Mouse (Mus musculus) cerebellum, adult (tissue): ENCODE data around the gene Dcdc2a.

Experiments
- ATAC-seq: cut with Nextera tagmentation; 2 replicates; pipeline ENCODE4 v1.9.2; 2017; ENCODE audit warnings: mild to moderate bottlenecking, moderate library complexity, mixed read lengths; ENCODE audit not compliant: insufficient number of reproducible peaks, low FRiP score, low TSS enrichment

The Dcdc2a gene

DNA sequence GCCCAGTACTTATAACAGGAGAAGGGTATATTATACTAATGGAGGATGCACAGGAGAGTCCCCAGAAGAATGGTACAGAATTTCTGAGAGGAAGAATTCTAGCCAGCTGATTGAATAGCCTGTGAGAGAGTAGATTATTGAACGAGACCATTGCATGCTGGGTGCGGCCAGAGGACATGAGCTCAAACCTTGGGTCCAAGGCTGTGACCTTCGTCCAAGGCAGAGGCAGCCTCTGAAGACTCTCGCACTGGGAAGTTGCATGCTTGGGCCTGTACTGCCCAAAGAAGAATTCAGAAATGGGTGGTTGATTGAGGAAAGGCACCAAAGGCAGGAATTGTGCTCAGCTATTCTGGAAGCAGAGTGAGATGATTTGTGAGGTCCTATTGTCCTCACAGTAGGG, 38.0 kb downstream of the Dcdc2a start:
- no peak for ATAC-seq

GRCm38 (mm10) chr13:25094381-25094780, 38.6 kb downstream of the Dcdc2a start:
- no peak for ATAC-seq

DNA sequence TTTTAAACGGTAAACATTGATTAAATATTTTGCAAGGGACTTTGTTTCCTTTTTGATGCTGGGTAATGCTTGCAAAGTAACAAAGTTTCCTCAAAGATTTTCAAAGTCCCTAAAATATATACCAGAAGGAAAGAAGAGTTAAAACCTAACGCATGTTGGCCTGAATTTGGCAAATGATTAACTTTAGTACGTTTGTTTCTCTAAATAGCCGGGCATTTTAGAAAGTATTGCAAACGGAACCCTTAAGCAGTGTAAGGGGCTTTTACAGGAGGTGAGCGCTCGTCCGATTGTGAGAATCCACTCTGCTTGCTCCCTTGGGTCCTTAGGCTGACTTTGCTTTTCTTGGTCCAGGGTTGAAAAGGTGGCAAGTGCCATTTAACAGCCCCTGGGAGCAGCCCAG, 41.5 kb downstream of the Dcdc2a start:
- no peak for ATAC-seq

- no peak for ATAC-seq
These were observed 42.8 kb downstream of the Dcdc2a start for GRCm38 (mm10) chr13:25098578-25098977.

DNA sequence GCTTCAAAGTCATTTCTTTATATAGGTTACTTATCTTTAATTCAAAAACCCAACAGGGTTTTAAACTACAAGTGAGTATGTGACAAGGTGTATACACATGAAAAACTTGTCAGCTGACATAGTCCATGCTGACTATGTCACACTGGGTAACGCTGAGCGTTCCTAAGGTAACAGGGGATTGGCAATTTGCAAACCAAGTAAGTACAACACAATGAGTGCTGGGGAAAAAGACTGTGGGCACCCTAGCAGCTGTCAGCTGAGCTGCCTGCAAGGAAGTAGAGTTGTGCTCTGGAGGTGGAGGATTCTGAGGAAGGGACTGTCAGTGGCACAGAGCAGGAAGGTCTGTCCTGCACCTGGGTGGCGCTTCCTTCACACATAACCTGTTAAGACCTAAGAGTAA, 43.7 kb downstream of the Dcdc2a start:
- no peak for ATAC-seq

DNA sequence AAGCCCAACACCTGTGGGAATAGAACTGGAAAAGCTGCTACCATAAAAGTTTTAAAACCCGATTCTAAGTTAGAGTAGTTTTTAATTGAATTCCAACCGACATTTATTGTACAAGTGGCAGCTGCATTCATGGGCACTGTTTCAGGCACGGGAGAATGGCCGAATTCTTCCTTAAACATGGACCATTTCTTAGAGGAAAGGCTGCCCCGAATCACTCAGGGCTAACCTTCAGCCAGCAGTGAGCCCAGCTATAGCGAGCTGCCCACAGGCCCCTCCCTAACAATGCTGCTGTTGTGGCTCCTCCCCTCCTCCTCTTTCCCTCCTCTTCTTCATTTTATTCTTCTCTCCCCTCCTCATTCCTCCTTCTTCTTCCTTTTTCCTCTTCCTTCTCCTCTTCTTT, 44.8 kb downstream of the Dcdc2a start:
- ATAC-seq: no peak

DNA sequence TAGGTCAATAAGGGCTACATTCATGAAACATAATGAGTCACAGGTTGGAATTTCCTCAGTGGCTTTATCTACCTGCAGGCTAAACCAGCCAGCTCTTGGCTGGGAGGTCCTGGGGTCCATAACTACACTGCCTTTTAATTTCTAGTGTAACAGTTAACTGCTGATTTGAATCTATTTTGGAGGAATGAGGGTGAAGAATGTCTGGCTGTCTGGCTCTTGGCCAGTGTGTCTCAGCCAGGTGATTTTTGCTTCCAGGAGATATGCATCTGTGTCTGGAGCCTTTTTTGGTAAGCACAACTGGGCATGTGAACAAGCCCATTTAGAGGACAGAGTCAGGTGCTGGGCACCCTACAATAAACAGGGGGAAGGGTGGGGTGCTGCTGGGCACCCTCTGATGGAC, 49.9 kb downstream of the Dcdc2a start:
- ATAC-seq: no peak

- no peak for ATAC-seq
These were observed 50.9 kb downstream of the Dcdc2a start for GRCm38 (mm10) chr13:25106740-25107139.

DNA sequence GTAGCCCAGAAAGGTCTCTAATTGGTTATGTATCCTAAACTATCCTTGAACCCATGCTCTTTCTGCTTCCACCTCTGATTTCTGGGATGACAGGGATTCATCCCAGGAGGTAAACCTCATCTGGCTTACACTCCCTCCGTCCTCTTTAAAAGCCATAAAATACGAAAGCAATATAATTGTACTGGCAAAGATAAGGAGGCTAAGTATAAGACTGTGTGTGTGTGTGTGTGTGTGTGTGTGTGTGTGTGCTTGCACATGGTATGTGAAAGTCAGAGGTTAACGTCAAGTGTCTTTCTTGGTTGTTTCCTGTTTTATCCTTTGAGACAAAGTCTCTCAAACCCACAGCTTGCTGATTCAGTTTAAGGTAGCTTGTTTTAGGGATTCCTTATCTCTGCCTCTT, 52.5 kb downstream of the Dcdc2a start:
- no peak for ATAC-seq

GRCm38 (mm10) chr13:25110592-25111095, 54.8 kb downstream of the Dcdc2a start:
- no peak for ATAC-seq

DNA sequence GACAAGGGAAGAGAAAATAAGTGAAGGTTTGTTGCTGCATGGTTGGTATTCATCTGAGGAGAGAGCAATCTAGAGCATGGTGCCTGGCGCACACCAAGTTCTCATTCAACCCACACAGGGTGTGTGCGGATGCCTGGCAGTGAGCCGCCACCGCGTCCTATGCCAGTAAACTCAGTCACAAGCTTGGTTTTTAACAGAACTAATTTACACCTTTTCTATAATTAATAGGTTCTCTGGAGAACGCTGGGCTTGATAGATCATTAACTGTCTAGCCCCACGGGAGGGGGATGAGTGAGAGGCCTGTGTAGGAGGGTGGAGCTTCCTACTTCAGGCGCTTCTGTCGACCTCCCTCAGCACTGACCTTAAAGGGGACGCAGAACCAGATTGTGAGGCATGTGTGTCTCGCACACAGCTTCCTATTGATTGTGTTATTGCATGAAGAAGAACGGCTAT, 59.7 kb downstream of the Dcdc2a start:
- peak; percentile 64; the same call in 1 of the 2 replicates for ATAC-seq

DNA sequence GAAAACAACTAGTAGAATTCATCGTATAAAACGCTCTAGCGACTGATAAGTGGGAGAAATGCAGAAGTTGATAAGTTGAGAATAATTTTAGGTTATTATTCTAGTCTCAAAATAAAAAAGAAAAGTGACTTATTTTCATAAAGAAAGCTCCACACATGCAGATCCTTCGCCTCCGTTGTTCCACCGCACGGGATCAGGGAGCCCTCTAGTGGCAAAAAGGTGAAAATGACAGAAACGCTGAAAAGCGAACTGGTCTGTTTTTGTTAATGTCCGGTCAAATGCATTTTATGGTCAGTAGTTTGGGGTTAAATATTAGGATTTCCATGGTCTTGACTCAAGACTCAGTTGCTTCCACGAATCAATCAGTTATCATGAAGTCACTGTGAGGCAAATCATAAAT, 60.2 kb downstream of the Dcdc2a start:
- 0 out of 2 replicates have a peak, but pooled peaks have one; percentile 36 for ATAC-seq

- ATAC-seq: no peak
These were observed 67.0 kb downstream of the Dcdc2a start for GRCm38 (mm10) chr13:25122740-25123335.

DNA sequence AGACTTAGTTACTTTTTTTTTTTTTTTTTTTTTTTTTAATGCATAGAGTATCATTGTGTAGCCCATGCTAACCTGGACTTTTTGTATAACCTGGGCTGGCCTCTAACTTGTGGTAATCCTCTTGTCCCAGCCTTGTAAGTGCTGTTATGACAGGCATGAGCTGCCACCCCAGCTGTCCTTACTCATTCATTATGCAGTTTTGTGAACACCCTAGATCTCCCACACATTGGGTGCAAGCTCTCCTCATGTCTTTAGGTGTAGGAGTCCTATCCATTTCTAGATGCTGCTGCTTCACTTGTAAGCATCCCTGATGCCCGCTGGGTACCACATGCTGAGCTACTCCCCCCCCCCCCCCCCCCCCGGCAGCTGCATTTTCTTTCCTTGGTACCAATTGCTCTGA, 71.4 kb downstream of the Dcdc2a start:
- ATAC-seq: no peak

DNA sequence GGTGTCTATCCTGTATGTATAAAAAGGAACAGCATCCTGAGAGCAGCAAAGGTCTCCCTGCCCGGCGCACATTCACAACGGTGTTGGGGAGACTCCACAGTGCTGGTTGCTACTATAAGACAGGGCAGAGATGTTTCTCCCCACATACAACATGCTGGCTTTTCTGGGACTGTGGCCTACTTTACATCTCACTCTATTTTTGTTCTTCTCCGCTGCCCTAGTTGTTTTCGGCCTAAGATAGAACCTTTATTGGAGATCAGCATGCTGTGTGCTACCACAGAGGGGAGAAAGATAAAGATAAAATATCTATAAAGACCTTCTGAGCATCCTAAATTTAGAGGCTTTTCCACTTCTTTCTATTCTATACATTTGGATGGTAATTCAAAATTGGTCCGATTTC, 72.0 kb downstream of the Dcdc2a start:
- no peak; the same call in 1 of the 2 replicates for ATAC-seq

DNA sequence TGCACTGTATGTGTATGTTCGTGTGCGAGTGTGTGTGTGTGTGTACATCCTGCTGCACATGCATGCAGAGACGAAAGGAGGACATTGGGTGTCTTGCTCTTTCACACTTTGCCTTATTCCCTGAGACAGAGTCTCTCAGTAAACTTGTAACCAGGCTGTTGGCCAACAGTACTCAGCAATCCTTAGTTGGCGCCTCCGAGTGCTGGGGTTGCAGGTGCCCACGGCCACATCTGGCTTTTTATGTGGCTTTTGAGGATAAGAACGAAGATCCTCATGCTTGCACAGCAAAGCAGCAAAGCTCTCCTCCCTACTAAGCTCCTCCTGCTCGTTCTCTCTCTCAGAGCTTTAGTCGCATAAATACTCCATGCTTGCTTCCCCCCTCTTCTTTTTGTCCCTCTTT, 73.0 kb downstream of the Dcdc2a start:
- no peak for ATAC-seq

DNA sequence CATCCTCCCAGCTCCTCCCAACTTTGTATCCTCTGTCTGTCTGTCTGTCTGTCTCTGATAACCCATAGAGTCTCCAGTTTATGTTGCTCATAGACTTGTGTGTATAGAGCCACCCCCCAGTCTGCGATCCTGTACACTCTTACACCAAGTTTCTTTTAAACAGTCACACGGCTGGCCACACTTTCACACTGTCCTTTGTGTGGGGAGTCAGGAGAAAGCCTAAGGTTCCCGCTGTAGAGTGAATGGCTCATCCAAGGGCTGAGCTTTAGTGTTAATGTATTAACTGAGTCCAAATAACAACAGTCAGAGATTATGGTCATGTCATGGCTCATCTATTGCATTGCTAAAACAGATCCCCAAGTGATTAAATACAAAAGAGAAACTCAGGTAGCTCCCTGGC, 87.3 kb downstream of the Dcdc2a start:
- ATAC-seq: no peak

DNA sequence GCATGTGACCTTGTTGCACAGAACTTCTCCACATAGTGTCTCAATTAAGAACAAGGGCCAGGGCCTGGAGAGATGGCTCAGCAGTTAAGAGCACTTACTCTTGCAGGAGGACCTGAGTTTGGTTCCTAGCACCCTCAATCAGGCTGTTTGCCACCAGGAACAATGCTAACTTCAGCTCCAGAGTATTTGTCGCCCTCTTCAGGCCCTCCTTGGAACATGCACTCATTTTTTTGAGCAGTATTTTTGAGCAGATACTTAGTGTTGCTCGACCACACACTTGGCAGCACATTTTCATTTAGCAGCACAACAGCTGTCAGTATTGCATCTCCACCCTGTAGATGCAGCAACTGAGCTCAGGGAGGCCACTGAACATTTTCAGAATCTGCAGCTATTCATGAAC, 88.3 kb downstream of the Dcdc2a start:
- no peak for ATAC-seq

DNA sequence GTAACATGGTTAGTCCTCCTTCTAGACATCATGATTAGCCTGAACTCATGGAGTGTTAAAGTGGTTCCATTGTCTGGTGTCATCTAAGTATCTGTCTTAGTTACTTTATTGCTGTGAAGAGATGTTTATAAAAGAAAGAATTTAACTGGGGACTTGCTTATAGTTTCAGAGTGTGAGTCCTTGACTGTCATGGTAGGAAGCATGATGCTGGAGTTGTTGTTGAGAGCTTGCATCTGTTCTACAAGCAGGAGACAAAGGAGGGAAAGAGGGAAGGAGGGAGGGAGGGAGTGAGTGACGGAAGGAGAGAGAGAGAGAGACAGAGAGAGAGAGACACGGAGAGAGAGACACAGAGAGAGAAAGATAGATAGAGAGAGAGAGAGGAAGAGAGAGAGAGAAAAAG, 90.4 kb downstream of the Dcdc2a start:
- no peak for ATAC-seq

GRCm38 (mm10) chr13:25150154-25150781, 94.5 kb downstream of the Dcdc2a start:
- ATAC-seq: no peak

DNA sequence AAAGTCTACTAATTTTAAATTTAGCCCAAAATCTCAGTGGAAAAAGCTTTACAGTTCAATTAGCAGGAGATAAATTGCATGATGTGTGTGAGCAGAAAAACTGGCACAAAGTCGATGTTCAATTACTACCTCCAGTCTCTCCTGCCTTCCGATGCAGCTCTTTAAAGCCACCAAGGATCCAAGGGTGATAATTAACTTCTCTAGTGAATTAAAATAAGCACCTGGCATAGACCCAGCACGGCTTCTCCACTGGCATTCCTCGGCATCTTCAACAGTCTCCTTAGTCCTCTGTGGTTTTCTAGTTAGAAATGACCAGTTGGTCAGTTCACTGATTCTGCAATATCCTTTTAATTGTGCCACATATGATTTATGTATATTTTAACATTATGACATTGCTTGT, 95.1 kb downstream of the Dcdc2a start:
- ATAC-seq: no peak

GRCm38 (mm10) chr13:25159917-25160316, 104.1 kb downstream of the Dcdc2a start:
- no peak for ATAC-seq
